Mouse (Mus musculus): ENCODE measurements at regions not wholly inside any gene's neighbourhood (a gene's known extent, or its start where the extent isn't known, plus 50 kb on each side); places are given as distances from the start of the nearest gene placed in this dataset.

- no peak for DNase-seq (ENCODE audit: extremely low spot score)
These were observed 309.9 kb upstream of the Megf9 start for GRCm38 (mm10) chr4:70844742-70845141.

DNA sequence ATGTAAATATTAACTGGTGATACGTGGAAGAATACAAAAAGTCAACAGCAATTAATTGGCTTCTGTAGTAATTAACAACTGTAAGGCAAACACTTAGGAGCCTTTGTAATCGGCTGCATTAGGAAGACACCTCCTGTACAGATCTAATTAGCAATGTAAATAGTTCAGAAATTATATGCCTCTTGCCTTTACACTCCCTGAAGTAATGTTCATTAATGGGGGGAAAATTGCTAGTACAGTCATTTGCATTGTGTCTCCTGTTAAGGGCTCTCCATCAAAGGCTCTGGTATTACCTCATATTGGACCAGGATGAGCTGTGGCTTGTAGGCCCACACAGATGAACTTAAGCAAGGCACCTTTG is 276.1 kb upstream of the Megf9 start:
- no peak for DNase-seq (ENCODE audit: extremely low spot score)

- no peak for DNase-seq (ENCODE audit: extremely low spot score)
These were observed 275.6 kb upstream of the Megf9 start for GRCm38 (mm10) chr4:70810311-70810955.

- DNase-seq (ENCODE audit: extremely low spot score) = no peak
These were observed 270.1 kb upstream of the Megf9 start for GRCm38 (mm10) chr4:70804925-70805342.

DNA sequence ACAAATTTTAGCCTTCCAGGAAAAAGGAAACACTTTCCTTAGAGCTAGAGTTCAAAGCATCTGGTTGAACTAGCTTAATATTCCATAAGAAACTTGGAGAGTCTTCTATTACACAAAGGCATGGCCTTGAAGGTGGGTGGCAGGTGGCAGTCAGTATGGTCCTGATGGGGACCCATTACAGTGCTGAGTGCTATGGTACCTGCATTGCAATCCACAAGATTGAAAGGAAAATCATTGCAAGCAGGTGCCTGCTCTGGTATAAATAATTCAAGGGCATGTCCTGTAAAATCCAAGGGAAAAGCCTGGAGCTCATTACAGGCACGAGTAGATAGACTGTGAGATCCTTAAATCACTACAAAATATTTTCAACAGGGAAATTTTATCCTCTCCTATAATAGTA is 263.7 kb upstream of the Megf9 start:
- no peak for DNase-seq (ENCODE audit: extremely low spot score)

DNA sequence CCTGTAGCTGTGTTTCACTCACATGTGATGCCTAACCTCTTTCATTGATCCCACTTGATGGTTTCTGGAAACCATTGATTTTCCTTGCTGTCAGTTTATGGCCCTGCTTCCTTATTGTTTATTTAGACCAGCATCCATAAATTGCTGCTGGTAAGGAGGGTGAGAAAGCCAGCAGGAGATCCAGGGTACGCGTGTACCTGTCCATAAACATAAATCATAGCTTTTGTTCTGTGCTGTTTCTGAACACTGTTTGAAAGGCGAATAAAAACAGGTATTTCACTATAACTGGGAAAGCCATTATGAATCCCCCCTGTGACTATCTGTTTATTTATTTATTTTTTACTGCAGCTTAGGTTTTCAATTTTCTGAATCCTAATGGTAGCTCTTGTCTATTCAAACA is 263.1 kb upstream of the Megf9 start:
- no peak for DNase-seq (ENCODE audit: extremely low spot score)

DNA sequence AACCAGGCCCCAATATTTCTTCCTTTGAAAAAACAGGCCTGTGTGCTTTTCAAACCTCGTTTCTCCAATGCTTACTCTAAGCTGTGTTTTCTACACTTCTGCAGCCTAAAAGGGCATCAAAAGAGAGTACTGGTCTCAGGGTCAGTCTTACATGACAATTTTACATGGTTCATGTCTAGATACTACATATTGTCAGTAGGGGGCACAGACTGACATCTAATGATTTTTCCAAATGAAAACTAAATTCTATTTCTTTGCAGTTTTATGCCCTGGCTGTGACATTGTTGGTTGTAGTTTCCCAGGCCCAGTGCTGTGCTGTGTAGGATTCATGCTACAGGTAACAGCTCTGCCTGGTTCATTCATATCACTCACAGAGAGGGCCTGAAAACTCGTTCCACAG is 248.7 kb upstream of the Megf9 start:
- DNase-seq (ENCODE audit: extremely low spot score) = no peak

DNA sequence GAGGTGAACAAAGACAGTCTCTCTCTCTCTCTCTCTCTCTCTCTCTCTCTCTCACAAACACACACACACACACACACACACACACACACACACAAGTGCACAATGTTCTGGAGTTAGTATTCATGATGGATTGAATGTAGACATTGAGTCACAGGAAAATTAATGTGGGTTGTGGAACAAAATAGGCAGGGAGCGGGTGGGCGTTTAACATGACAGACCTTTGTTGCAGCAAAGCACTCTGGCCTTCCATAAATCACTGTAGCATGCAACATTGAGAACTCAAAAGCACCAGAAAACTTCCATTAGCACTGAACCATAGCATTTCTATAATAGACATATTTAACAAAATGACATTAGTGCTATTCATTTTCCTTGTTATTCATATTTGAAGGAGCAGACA is 246.8 kb upstream of the Megf9 start:
- no peak for DNase-seq (ENCODE audit: extremely low spot score)

- no peak for DNase-seq (ENCODE audit: extremely low spot score)
These were observed 241.5 kb upstream of the Megf9 start for GRCm38 (mm10) chr4:70776273-70776672.

DNA sequence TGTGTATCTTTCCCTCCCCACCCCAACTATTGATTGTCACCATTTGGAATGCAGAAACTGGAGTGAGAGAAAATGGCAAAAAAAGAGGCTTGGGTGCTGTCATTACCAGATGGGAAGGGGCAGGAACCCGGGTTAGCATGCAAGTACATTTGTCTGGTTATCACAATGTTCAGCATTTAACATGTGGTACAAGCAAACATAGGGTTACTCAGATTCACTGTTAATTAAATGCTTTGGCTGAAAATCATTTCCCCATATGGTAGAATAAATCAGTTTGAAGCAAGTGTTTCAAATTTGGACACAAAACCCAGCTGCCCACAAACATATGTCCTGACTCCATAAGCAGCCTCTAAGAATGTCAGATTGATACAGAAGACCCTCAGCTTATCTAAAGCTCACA is 208.6 kb upstream of the Megf9 start:
- DNase-seq (ENCODE audit: extremely low spot score) = no peak

GRCm38 (mm10) chr4:70742002-70742401 is 207.2 kb upstream of the Megf9 start:
- no peak for DNase-seq (ENCODE audit: extremely low spot score)

DNA sequence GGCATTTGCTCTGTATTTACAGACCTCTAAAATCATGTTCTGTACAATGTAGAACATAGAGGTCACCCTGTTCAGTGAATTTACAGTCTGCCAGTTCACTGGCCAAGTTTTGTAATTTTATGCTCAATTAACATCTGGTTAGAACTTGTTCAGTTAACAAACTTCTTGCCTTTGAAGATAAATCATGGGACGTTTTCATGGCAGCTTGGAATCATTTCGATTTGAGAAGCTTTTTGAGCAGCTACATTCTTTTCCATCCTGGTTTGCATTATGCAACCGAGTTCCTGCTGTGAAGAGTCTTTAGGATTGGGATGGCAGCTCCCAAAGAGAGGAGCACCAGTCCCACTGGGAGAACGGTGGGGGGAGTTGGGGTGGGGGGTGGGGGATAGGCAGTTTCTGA is 206.3 kb upstream of the Megf9 start:
- peak; percentile 4 for DNase-seq (ENCODE audit: extremely low spot score)

- no peak for DNase-seq (ENCODE audit: extremely low spot score)
These were observed 174.4 kb upstream of the Megf9 start for GRCm38 (mm10) chr4:70709126-70709689.

- DNase-seq (ENCODE audit: extremely low spot score) = no peak
These were observed 170.4 kb upstream of the Megf9 start for GRCm38 (mm10) chr4:70705128-70705752.

- DNase-seq (ENCODE audit: extremely low spot score) = no peak
These were observed 166.1 kb upstream of the Megf9 start for GRCm38 (mm10) chr4:70700894-70701293.

GRCm38 (mm10) chr4:70664181-70664580 is 129.4 kb upstream of the Megf9 start:
- DNase-seq (ENCODE audit: extremely low spot score) = no peak

- peak; percentile 25 for DNase-seq (ENCODE audit: extremely low spot score)
These were observed 86.6 kb upstream of the Megf9 start for GRCm38 (mm10) chr4:70621431-70621837.

- DNase-seq (ENCODE audit: extremely low spot score) = no peak
These were observed 85.0 kb upstream of the Megf9 start for GRCm38 (mm10) chr4:70619636-70620287.

GRCm38 (mm10) chr4:70615794-70616193 is 81.0 kb upstream of the Megf9 start:
- peak; percentile 3 for DNase-seq (ENCODE audit: extremely low spot score)

DNA sequence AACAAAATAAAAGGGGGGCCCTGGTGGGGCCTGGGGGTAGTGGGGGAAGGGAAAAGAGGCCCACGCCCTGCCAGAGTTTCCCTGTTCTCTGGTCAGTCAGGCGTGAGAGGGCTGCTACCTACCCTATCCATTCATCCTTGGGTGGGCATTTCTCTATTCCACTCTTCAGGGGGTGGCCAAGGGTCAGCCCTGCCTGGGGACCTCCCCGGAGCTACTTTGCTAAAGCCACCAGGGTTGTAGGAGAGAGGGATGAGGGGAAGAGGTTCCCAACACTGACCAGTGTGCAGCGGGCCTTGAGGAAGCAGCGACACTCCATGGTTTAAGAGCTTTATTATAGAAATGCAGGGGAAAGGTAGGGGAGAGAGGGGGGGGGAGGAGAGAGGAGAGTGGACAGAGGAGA is 79.6 kb upstream of the Megf9 start:
- DNase-seq (ENCODE audit: extremely low spot score) = no peak

DNA sequence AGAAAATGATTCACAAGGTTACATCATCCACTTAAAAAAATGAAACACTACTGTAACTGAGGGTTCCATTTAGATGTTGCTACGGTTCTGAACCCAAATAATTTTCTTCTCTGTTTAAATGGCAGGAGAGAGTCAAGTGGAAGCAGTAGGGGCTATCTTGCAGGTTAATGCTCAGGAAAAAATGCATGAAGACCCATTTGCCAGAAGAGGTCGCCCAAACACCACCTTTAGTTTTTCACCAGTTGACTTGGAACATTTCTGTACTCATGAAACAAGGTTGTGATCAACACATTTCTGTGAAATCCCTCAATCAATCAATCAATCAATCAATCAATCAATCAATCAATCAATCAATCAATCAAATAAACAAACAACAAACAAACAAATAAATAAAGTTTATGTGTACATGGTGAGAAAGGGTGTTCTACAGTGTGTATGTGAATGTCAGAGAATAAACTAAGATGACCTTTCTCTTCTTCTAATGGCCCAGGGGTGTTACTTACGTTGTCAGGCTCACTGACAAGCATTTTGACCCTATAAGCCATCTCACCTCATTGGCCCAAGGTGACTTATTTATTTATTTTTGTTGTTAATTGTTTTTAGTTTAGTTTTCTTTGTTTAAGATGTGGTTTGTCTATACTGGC is 68.5 kb upstream of the Megf9 start:
- peak; percentile 55 for DNase-seq (ENCODE audit: extremely low spot score)

- DNase-seq (ENCODE audit: extremely low spot score) = peak; percentile 18
These were observed 66.5 kb upstream of the Megf9 start for GRCm38 (mm10) chr4:70601301-70601700.

Data from embryo, embryonic 9.5 days (tissue).